Mouse (Mus musculus) embryonic fibroblast, embryonic 13.5 days (primary cell): ENCODE measurements around the gene Clrn3. TPM values are rescaled to one million over a fixed set of nuclear protein-coding genes. Genes with fewer than 3 reads are reported as not detected.
A peak's percentile ranks its signal among the peaks of the same experiment; 100 is the strongest.
"Not testable (repeated sequence)": the region's sequence is repeated elsewhere in the genome, so short reads cannot be mapped to it uniquely, and the experiment has no call there.

ENCODE experiments used
- H3K27ac ChIP-seq: 2 replicates; pipeline ENCODE4 v1.5.1; 2012; ENCODE audit warnings: low read length, control low read depth, inconsistent platforms; ENCODE audit not compliant: insufficient read depth
- H3K4me1 ChIP-seq: 2 replicates; pipeline ENCODE4 v1.6.1; 2011; ENCODE audit warnings: low read length; ENCODE audit not compliant: control insufficient read depth, insufficient read depth
- H3K4me3 ChIP-seq: 2 replicates; pipeline ENCODE4 v1.5.1; 2011; ENCODE audit warnings: mild to moderate bottlenecking, control low read depth, low read length; ENCODE audit not compliant: insufficient read depth
- CTCF ChIP-seq: IDR thresholded peaks from 2 replicates; pipeline ENCODE4 v1.5.1; 2011; ENCODE audit warnings: mild to moderate bottlenecking, control low read depth, low read length, moderate library complexity, borderline replicate concordance; ENCODE audit not compliant: insufficient read depth
- POLR2A ChIP-seq: IDR thresholded peaks from 2 replicates; pipeline ENCODE4 v1.6.1; 2011; ENCODE audit warnings: low read depth, mild to moderate bottlenecking, control low read depth, low read length, moderate library complexity
- polyA plus RNA-seq: library from polyadenylated mRNA; stranded (reverse); fragments of >200 nt; gene quantifications from 2 replicates; pipeline ENCODE4 v1.2.4, GENCODE M21; 2011; ENCODE audit warnings: low read depth; ENCODE audit not compliant: missing spikeins, insufficient read length

Clrn3 gene
- polyA plus RNA-seq, 1 experiment, result not detected

DNA sequence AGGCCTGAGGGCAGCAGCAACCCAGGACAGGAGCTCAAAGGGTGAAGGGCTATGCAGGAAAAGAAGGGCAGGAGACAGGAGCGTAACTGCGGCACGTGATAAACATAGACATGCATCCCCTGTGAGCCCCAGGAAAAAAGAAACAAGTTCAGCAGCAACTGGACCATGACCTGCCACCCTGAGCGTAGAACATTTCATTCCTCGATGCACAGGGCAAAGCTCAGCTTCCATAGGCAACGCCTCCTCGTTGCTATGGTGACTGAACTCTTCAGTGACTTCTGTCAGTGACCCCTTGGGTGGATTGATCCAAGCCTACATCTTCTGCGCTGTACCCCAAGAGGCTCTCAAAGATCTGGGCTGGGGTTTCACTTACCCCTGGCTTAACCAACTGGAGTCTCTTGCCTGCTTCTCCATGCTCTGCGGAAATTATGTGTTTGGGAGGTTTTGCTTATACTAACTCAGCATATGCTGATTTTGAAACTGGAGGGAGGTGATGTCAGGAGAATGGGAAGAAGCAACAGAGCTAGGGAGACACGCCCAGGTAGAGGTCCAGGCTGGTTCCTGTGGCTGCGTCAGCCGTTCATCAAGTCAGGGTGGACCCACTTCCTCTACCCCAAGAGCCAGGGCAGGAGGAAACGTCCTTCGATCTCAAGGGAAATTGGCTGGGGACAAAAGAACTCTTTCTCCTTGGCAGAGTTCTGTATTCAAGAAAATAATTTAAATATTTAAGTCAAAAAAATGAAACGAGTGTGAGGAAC lies 6.5 kb downstream of the Clrn3 start:
- TF ChIP-seq CTCF, result no peak
- no peak for TF ChIP-seq POLR2A
- peaks cover 13% of the 10 kb centered on the region for H3K4me1 ChIP-seq
- H3K4me3 ChIP-seq, result no peak overlapping the region
- no peak overlapping the region for H3K27ac ChIP-seq

GRCm38 (mm10) chr7:135520241-135520640 lies 8.2 kb downstream of the Clrn3 start:
- no peak overlapping the region for H3K27ac ChIP-seq
- H3K4me3 ChIP-seq, result no peak overlapping the region
- no peak for TF ChIP-seq CTCF
- TF ChIP-seq POLR2A, result no peak
- H3K4me1 ChIP-seq, result peaks cover 13% of the 10 kb centered on the region

- Histone ChIP-seq H3K27ac (no peak overlapping the region), H3K4me1 (peaks cover 3% of the 10 kb centered on the region; the same call in 1 of the 2 replicates), H3K4me3 (no peak overlapping the region)
- no peak for TF ChIP-seq POLR2A
- TF ChIP-seq CTCF, result no peak
Observed at GRCm38 (mm10) chr7:135517191-135517590, 11.3 kb downstream of the Clrn3 start.

GRCm38 (mm10) chr7:135511723-135512122 lies 16.7 kb downstream of the Clrn3 start:
- TF ChIP-seq POLR2A (no peak), CTCF (no peak)
- no peak overlapping the region for H3K4me3 ChIP-seq

DNA sequence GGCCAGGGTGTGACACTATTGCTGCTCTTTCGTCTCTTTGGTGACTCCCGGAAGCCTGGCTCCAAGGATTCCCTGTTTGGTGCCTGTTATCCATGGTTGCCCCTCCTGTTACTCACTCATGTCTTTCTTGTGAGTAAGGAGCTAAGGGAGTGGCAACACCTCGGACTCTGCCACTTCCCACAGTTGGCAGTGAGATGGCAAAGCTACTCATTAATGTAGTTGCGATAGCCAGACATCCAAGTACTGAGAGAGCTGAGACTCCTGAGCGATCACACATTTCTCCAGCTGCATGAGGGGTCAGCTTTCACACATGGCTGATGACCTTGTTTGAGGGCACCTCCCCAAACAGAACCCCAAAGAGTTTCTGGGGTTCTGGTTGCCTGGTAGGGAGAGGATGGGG lies 18.0 kb downstream of the Clrn3 start:
- Histone ChIP-seq H3K4me3 (no peak overlapping the region), H3K4me1 (peaks cover 4% of the 10 kb centered on the region), H3K27ac (no peak overlapping the region)
- TF ChIP-seq POLR2A (no peak), CTCF (no peak)

More at GRCm38 (mm10) chr7:135511723-135512122, 16.7 kb downstream of the Clrn3 start:
- peaks cover 4% of the 10 kb centered on the region for H3K4me1 ChIP-seq
- H3K27ac ChIP-seq, result no peak overlapping the region

- no peak overlapping the region for H3K4me3 ChIP-seq
- peak overlapping the region; percentile 58; the same call in 1 of the 2 replicates for H3K27ac ChIP-seq
- H3K4me1 ChIP-seq, result peaks cover 4% of the 10 kb centered on the region
- TF ChIP-seq CTCF, result no peak
- no peak for TF ChIP-seq POLR2A
Observed at GRCm38 (mm10) chr7:135509272-135509671, 19.2 kb downstream of the Clrn3 start.

GRCm38 (mm10) chr7:135508602-135509001 lies 19.9 kb downstream of the Clrn3 start:
- peak overlapping the region; percentile 58; the same call in 1 of the 2 replicates for H3K27ac ChIP-seq
- TF ChIP-seq POLR2A (no peak), CTCF (no peak)
- H3K4me1 ChIP-seq, result peaks cover 4% of the 10 kb centered on the region
- no peak overlapping the region for H3K4me3 ChIP-seq

DNA sequence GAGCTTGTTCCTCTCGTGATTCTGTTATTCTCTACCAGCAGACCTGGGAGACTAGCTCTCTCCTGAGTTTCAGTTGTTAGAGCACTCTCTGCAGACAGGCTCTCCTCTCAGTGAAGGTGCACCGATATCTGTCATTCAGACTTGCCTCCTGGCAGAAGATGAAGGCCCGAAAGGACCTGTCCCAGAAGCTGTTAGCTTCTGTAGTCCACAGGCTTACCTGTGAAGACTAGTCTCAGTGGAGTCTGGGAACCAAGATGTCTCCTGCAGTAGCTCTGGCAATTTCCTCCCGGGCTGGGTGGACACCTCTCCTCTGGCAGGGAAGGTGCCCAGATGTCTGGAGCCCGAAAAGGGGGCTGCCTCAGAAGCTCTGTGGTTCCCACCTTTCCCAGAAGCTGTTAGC lies 21.9 kb downstream of the Clrn3 start:
- H3K27ac ChIP-seq, H3K4me3 ChIP-seq, H3K4me1 ChIP-seq: not testable (repeated sequence)

GRCm38 (mm10) chr7:135499403-135499802 lies 29.1 kb downstream of the Clrn3 start:
- Histone ChIP-seq H3K4me1 (no peaks in the 10 kb centered on the region), H3K4me3 (no peak overlapping the region), H3K27ac (no peak overlapping the region)
- TF ChIP-seq CTCF, result peak; percentile 30; the same call in 1 of the 2 replicates
- TF ChIP-seq POLR2A, result no peak

DNA sequence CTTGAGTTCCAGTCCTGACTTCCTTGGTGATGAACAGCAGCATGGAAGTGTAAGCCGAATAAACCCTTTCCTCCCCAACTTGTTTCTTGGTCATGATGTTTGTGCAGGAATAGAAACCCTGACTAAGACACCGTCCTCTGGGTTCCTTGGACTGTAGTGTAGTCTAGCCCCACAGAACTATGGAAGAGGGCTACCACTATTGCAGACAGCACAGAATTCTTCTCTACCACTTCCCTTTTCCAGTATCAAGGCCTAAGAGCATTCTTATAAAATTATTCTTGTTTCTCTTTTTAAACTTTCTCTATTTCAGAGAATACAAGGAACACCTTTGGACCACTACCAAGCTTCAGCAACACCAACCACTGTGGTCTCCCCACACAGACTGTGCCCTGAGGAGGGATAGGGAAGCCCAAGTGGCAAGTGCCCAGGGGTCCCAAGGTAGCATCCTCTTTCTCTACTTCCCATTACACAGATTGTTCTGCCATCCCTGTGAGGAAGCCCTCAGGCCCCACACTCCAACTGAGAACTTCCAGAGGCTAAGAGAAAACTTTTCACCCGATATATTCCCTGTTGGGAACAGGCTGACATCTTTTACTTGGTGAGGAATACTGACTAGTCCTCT lies 29.8 kb downstream of the Clrn3 start:
- no peaks in the 10 kb centered on the region for H3K4me1 ChIP-seq
- no peak overlapping the region for H3K27ac ChIP-seq
- no peak overlapping the region for H3K4me3 ChIP-seq
- no peak for TF ChIP-seq CTCF
- no peak for TF ChIP-seq POLR2A
